Mouse (Mus musculus) heart, embryonic 12.5 days (tissue): Measurements from ENCODE around the gene Gm37240. TPM values are rescaled to one million over a fixed set of nuclear protein-coding genes. Genes with fewer than 3 reads are reported as not detected.

ENCODE experiments used
- ATAC-seq: fragments of 200-750 bp; cut with Nextera tagmentation; 2 replicates; pipeline ENCODE4 v1.8.0; 2017; ENCODE audit warnings: moderate TSS enrichment, moderate library complexity; ENCODE audit not compliant: insufficient number of reproducible peaks, low FRiP score
- H3K27ac ChIP-seq: fragments of 300-500 bp; sonication (generic); 2 replicates; pipeline ENCODE4 v1.5.1; 2016; ENCODE audit warnings: mild to moderate bottlenecking, moderate library complexity; ENCODE audit not compliant: poor library complexity, severe bottlenecking
- H3K27me3 ChIP-seq: fragments of 300-500 bp; sonication (generic); replicated peaks from 2 replicates; pipeline ENCODE4 v1.6.1; 2016; ENCODE audit warnings: mild to moderate bottlenecking, moderate library complexity
- H3K36me3 ChIP-seq: fragments of 300-500 bp; sonication (generic); 2 replicates; pipeline ENCODE4 v1.6.1; 2016; ENCODE audit warnings: mild to moderate bottlenecking, moderate library complexity
- H3K4me1 ChIP-seq: fragments of 300-500 bp; sonication (generic); replicated peaks from 2 replicates; pipeline ENCODE4 v1.6.1; 2016; ENCODE audit warnings: mild to moderate bottlenecking
- H3K4me2 ChIP-seq: fragments of 300-500 bp; sonication (generic); 2 replicates; pipeline ENCODE4 v1.6.1; 2016; ENCODE audit warnings: mild to moderate bottlenecking, moderate library complexity
- H3K4me3 ChIP-seq: fragments of 300-500 bp; sonication (generic); 2 replicates; pipeline ENCODE4 v1.5.1; 2016; ENCODE audit warnings: mild to moderate bottlenecking
- H3K9ac ChIP-seq: fragments of 300-500 bp; sonication (generic); 2 replicates; pipeline ENCODE4 v1.6.1; 2016; ENCODE audit warnings: mild to moderate bottlenecking, moderate library complexity
- H3K9me3 ChIP-seq: fragments of 300-500 bp; sonication (generic); replicated peaks from 2 replicates; pipeline ENCODE4 v1.6.1; 2016; ENCODE audit warnings: mild to moderate bottlenecking, moderate library complexity
- WGBS: fragments of 180-500 bp; shearing (Covaris S2); methylation state at CpG from one replicate; pipeline ENCODE4 v1.1.7; 2016; 5-methylcytosine and 5-hydroxymethylcytosine counted together
- polyA plus RNA-seq: library from polyadenylated mRNA; unstranded; fragments of >200 nt; fragmentation: Nextera tagmentation; extraction: Ambion mirVana; gene quantifications from 2 replicates; pipeline ENCODE4 v1.2.1, GENCODE M21; 2016

Gene Gm37240
- polyA plus RNA-seq, 1 experiment from 2014 or later: 4.6 TPM

GRCm38 (mm10) chr3:85080882-85081558 is 806.3 kb downstream of the Gm37240 start:
- 77% methylated on average over 21 of the region's 21 CpGs for WGBS
- Histone ChIP-seq H3K27me3 (no peaks in the 10 kb centered on the region), H3K27ac (no peak overlapping the region), H3K4me3 (no peak overlapping the region), H3K36me3 (no peaks in the 10 kb centered on the region), H3K9ac (no peak overlapping the region), H3K9me3 (no peaks in the 10 kb centered on the region), H3K4me1 (no peaks in the 10 kb centered on the region), H3K4me2 (no peak overlapping the region)
- ATAC-seq: no peak

- ATAC-seq: no peak
- Histone ChIP-seq H3K4me2 (no peak overlapping the region), H3K4me3 (no peak overlapping the region), H3K9ac (no peak overlapping the region), H3K9me3 (no peaks in the 10 kb centered on the region), H3K27ac (no peak overlapping the region), H3K27me3 (no peaks in the 10 kb centered on the region), H3K4me1 (peaks cover 8% of the 10 kb centered on the region; the same call in 1 of the 2 replicates), H3K36me3 (no peaks in the 10 kb centered on the region)
- WGBS: 59% methylated on average over 7 of the region's 7 CpGs
Measured at GRCm38 (mm10) chr3:85064113-85064512, 823.2 kb downstream of the Gm37240 start.

GRCm38 (mm10) chr3:85060153-85060552 is 827.2 kb downstream of the Gm37240 start:
- 84% methylated on average over 7 of the region's 7 CpGs for WGBS
- Histone ChIP-seq H3K4me1 (peaks cover 11% of the 10 kb centered on the region; the same call in 1 of the 2 replicates), H3K4me2 (no peak overlapping the region), H3K36me3 (no peaks in the 10 kb centered on the region), H3K9me3 (no peaks in the 10 kb centered on the region), H3K9ac (no peak overlapping the region), H3K27me3 (no peaks in the 10 kb centered on the region), H3K27ac (no peak overlapping the region), H3K4me3 (no peak overlapping the region)
- no peak for ATAC-seq

GRCm38 (mm10) chr3:85057245-85057644 is 830.1 kb downstream of the Gm37240 start:
- no peak for ATAC-seq
- no peaks in the 10 kb centered on the region for H3K9me3 ChIP-seq
- no peak overlapping the region for H3K4me2 ChIP-seq
- no peak overlapping the region for H3K4me3 ChIP-seq
- no peaks in the 10 kb centered on the region for H3K36me3 ChIP-seq
- no peak overlapping the region for H3K9ac ChIP-seq
- H3K4me1 ChIP-seq: 0 out of 2 replicates have a peak, but pooled peaks cover 2% of the 10 kb centered on the region
- H3K27me3 ChIP-seq: no peaks in the 10 kb centered on the region
- H3K27ac ChIP-seq: no peak overlapping the region
- 69% methylated on average over 6 of the region's 6 CpGs for WGBS

GRCm38 (mm10) chr3:85053526-85053925 is 833.8 kb downstream of the Gm37240 start:
- Histone ChIP-seq H3K36me3 (no peaks in the 10 kb centered on the region), H3K9me3 (no peaks in the 10 kb centered on the region; the same call in 1 of the 2 replicates), H3K4me1 (peaks cover 10% of the 10 kb centered on the region), H3K4me2 (no peak overlapping the region), H3K27me3 (no peaks in the 10 kb centered on the region), H3K4me3 (no peak overlapping the region), H3K9ac (no peak overlapping the region), H3K27ac (no peak overlapping the region)
- 71% methylated on average over 4 of the region's 4 CpGs for WGBS
- no peak for ATAC-seq

GRCm38 (mm10) chr3:85052196-85052595 is 835.1 kb downstream of the Gm37240 start:
- peaks cover 10% of the 10 kb centered on the region for H3K4me1 ChIP-seq
- H3K9me3 ChIP-seq: no peaks in the 10 kb centered on the region; the same call in 1 of the 2 replicates
- 53% methylated on average over 1 of the region's 1 CpGs for WGBS
- ATAC-seq: no peak
- no peak overlapping the region for H3K4me3 ChIP-seq
- no peak overlapping the region for H3K4me2 ChIP-seq
- no peaks in the 10 kb centered on the region for H3K36me3 ChIP-seq
- H3K27me3 ChIP-seq: no peaks in the 10 kb centered on the region
- no peak overlapping the region for H3K9ac ChIP-seq
- H3K27ac ChIP-seq: no peak overlapping the region

GRCm38 (mm10) chr3:85048569-85048968 is 838.7 kb downstream of the Gm37240 start:
- H3K4me1 ChIP-seq: peaks cover 10% of the 10 kb centered on the region
- H3K27ac ChIP-seq: no peak overlapping the region
- 94% methylated on average over 5 of the region's 5 CpGs for WGBS
- H3K9ac ChIP-seq: no peak overlapping the region
- no peak for ATAC-seq
- no peaks in the 10 kb centered on the region for H3K36me3 ChIP-seq
- H3K4me3 ChIP-seq: no peak overlapping the region
- no peaks in the 10 kb centered on the region; the same call in 1 of the 2 replicates for H3K9me3 ChIP-seq
- H3K27me3 ChIP-seq: no peaks in the 10 kb centered on the region
- no peak overlapping the region for H3K4me2 ChIP-seq

GRCm38 (mm10) chr3:85043679-85044218 is 843.6 kb downstream of the Gm37240 start:
- Histone ChIP-seq H3K4me3 (no peak overlapping the region), H3K27ac (no peak overlapping the region), H3K9me3 (no peaks in the 10 kb centered on the region; the same call in 1 of the 2 replicates), H3K9ac (no peak overlapping the region), H3K4me2 (no peak overlapping the region), H3K27me3 (no peaks in the 10 kb centered on the region), H3K4me1 (no peaks in the 10 kb centered on the region), H3K36me3 (no peaks in the 10 kb centered on the region)
- 87% methylated on average over 8 of the region's 8 CpGs for WGBS
- ATAC-seq: no peak

GRCm38 (mm10) chr3:85042126-85042525 is 845.2 kb downstream of the Gm37240 start:
- H3K9me3 ChIP-seq: 0 out of 2 replicates have a peak, but pooled peaks cover 2% of the 10 kb centered on the region
- H3K4me3 ChIP-seq: no peak overlapping the region
- H3K36me3 ChIP-seq: no peaks in the 10 kb centered on the region
- ATAC-seq: no peak
- 88% methylated on average over 4 of the region's 4 CpGs for WGBS
- H3K4me2 ChIP-seq: no peak overlapping the region
- no peak overlapping the region for H3K9ac ChIP-seq
- no peaks in the 10 kb centered on the region for H3K27me3 ChIP-seq
- H3K27ac ChIP-seq: no peak overlapping the region
- no peaks in the 10 kb centered on the region for H3K4me1 ChIP-seq

GRCm38 (mm10) chr3:85029141-85029540 is 858.2 kb downstream of the Gm37240 start:
- Histone ChIP-seq H3K27ac (no peak overlapping the region), H3K9me3 (peaks cover 7% of the 10 kb centered on the region), H3K4me2 (no peak overlapping the region), H3K27me3 (no peaks in the 10 kb centered on the region), H3K4me3 (no peak overlapping the region), H3K4me1 (no peaks in the 10 kb centered on the region), H3K9ac (no peak overlapping the region), H3K36me3 (no peaks in the 10 kb centered on the region)
- no peak for ATAC-seq
- WGBS: 83% methylated on average over 1 of the region's 1 CpGs

GRCm38 (mm10) chr3:85024817-85025705 is 862.3 kb downstream of the Gm37240 start:
- H3K27me3 ChIP-seq: no peaks in the 10 kb centered on the region
- no peak for ATAC-seq

More at GRCm38 (mm10) chr3:85024817-85025705, 862.3 kb downstream of the Gm37240 start:
- Histone ChIP-seq H3K4me2 (no peak overlapping the region), H3K9me3 (peaks cover 3% of the 10 kb centered on the region; the same call in 1 of the 2 replicates), H3K27ac (no peak overlapping the region), H3K4me3 (no peak overlapping the region), H3K9ac (no peak overlapping the region), H3K36me3 (no peaks in the 10 kb centered on the region), H3K4me1 (no peaks in the 10 kb centered on the region; the same call in 1 of the 2 replicates)
- 26% methylated on average over 6 of the region's 6 CpGs for WGBS
